Mouse (Mus musculus): ENCODE measurements at regions not wholly inside any gene's neighbourhood (a gene's known extent, or its start where the extent isn't known, plus 50 kb on each side); places are given as distances from the start of the nearest gene placed in this dataset.

GRCm38 (mm10) chr10:119395048-119395447 is 58.6 kb upstream of the Grip1 start:
- no peak for DNase-seq (ENCODE audit: low spot score)

GRCm38 (mm10) chr10:119387924-119388323 is 65.7 kb upstream of the Grip1 start:
- DNase-seq (ENCODE audit: low spot score): no peak

- DNase-seq (ENCODE audit: low spot score): no peak
Observed at GRCm38 (mm10) chr10:119382257-119382656, 71.4 kb upstream of the Grip1 start.

GRCm38 (mm10) chr10:119368566-119368965 is 85.1 kb upstream of the Grip1 start:
- no peak for DNase-seq (ENCODE audit: low spot score)

GRCm38 (mm10) chr10:119363616-119364015 is 90.0 kb upstream of the Grip1 start:
- peak; percentile 39 for DNase-seq (ENCODE audit: low spot score)

- peak; percentile 7 for DNase-seq (ENCODE audit: low spot score)
Observed at GRCm38 (mm10) chr10:119358730-119359292, 94.8 kb upstream of the Grip1 start.

DNA sequence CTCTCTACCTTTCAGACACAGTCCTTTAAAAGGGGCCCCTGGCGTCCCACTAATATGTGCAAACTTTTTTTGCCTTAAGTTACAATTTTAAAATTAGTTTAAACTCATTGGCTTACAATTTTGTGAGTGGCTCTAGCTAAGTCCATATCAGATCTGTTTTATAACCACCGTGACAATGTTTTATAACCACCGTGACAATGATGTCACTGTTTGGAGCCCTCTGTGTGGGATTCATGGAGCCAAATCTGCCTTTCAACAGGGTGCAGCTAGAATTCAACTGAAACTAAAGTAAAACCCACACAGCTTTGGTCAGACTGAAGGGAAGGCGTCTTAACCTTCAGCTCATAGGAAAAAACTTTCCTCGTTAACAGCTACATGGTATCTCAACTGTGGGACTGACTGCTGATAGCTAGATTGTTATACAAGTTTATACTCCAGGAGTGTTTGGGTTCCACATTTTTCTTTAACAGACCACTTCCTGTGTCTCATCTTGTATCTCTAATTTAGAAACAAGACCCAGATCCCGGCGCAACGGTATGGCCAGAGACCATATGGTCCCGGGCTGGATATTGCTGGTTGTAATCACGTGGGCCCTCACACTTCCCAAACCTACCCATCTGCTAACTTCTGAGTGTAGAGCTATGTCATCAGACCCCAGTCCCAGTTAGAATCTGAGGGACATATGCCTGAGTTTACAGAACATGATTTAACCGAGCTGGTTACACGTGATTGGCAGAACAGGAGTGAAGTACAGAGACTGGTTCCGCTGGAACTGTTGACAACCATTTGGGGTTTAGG is 102.7 kb upstream of the Cand1 start:
- no peak for DNase-seq (ENCODE audit: low spot score)

- no peak for DNase-seq (ENCODE audit: low spot score)
Observed at GRCm38 (mm10) chr10:119340323-119340722, 100.5 kb upstream of the Cand1 start.

DNA sequence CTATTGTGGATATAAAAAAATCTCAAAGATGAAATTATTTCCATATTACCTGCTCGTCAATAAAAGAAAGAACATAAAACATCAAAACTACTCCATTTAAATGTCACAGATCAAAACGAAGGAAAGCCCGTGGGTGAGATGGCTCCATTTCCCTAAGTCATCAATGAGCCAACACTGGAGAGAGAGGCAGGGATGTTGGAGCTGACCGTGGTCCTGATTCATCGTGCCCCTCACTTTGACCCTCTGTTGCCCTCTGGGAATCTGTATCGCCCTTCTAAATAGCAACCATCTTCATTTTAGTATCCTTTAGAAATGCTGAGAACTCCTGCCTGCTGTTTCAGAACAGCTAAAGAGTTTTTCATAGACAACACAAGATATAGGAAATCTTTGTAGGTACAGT is 87.1 kb upstream of the Cand1 start:
- DNase-seq (ENCODE audit: low spot score): no peak

- no peak for DNase-seq (ENCODE audit: low spot score)
Observed at GRCm38 (mm10) chr10:119319953-119320352, 80.1 kb upstream of the Cand1 start.

- peak; percentile 15 for DNase-seq (ENCODE audit: low spot score)
Observed at GRCm38 (mm10) chr10:119318416-119318815, 78.6 kb upstream of the Cand1 start.

- no peak for DNase-seq (ENCODE audit: low spot score)
Observed at GRCm38 (mm10) chr10:119311578-119311977, 71.7 kb upstream of the Cand1 start.

DNA sequence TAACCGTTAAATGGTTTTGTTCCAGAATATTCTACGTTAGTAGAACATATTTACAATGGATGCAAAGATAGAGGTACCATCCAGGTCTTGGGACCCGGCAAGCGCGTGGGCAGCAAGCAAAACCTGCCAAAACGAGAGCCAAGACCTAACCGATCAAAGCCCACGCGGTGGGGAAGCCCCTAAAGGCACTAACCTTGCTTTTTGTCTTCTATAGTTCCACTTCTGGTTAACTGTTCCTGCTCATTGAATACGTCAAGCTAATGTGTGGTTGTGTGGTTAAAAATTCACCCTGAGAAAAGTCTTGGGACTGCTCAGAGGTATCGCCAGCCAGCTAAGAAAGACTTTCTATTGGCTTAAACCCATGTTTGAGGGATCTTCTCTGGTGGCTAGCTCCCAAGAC is 55.9 kb upstream of the Cand1 start:
- no peak for DNase-seq (ENCODE audit: low spot score)

- DNase-seq (ENCODE audit: low spot score): peak; percentile 44
Observed at GRCm38 (mm10) chr10:119294454-119295149, 54.7 kb upstream of the Cand1 start.

- no peak for DNase-seq (ENCODE audit: low spot score)
Observed at GRCm38 (mm10) chr10:119293372-119293771, 53.5 kb upstream of the Cand1 start.
